Mouse (Mus musculus) left cerebral cortex, postnatal 10 days (tissue): Measurements from ENCODE around the gene Swi5. TPM values are rescaled to one million over a fixed set of nuclear protein-coding genes. Genes with fewer than 3 reads are reported as not detected.
A peak's percentile ranks its signal among the peaks of the same experiment; 100 is the strongest.

Experiments used
- DNase-seq, 2 experiments: peaks; one replicate each; pipeline ENCODE4 v3.0.0; 2021 to 2022; ENCODE audit warnings: low spot score in 2 of 2, mixed read lengths in 1 of 2; ENCODE audit errors: extremely low spot score in 1 of 2
- intact Hi-C: fragments of 180-260 bp; cut with DNase I; formaldehyde crosslinking; loops from one replicate; pipeline ENCODE4 v1.15.1; 2025
- microRNA-seq: library from miRNA; unstranded; fragments of <30 nt; microRNA quantifications from one replicate; pipeline ENCODE4 v1.2.0, GENCODE M21; 2022
- total RNA-seq, 2 experiments: library from RNA; stranded (reverse); gene quantifications; 2 replicates each; pipeline ENCODE4 v1.2.3; 2021

Swi5 gene
- total RNA-seq, 2 experiments from 2014 or later = 233 to 242 TPM

DNA sequence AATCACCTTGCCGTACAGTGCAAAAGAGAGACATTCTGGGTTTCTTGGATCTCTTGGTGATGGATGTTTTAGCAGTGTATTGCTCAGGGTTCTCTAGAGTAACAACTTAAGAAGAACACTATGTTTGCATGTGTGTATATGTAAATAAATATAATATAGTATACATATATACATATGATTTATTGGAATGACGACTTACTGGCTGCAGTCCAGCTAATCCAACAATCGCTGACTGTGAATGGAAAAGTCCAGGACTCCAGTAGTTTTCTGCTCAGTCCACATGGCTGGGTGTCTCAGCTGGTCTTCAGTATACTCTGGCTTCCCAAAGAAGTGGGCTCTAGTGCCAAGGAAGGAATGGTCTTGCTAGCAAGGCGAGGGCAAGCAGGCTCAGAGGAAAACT is 50.3 kb downstream of the Swi5 start:
- intact Hi-C loops = no loop called here
- DNase-seq = no peak

DNA sequence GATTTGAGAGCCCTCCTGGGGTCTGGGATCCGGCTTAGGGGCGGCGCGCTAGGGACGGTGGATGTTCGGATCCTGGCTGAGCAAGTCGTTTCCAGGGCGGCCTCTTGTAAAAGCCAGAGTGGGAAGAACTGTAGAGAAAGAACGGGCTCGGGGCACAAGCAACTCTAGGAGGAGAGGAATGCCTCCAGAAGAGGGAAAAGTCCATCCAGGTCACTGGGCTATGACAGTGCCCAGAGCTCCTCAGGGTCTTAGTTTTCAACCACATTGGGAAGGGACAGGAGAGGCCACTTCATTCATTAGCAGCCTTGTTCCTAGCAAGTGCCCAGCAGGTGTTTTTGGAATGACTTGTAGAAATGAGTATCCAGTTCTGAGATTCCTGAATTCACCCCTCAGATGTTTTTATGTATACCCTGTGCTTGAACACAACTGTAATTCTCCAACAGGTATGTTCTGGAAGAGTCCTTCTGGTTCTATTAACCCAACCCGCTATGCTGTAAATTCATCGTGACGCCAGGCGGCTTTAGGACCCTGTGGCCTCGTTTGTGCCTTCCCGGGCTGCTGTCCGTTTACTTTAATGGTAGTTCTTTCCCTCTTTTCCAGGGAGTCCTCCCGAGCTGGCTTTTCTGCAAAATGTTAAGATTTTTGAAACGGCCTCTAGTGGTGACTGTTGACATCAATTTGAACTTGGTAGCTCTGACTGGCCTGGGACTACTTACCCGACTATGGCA is 51.0 kb downstream of the Swi5 start:
- peak in 1 of 2 experiments; percentile 27 for DNase-seq
- intact Hi-C loops = no loop called here

DNA sequence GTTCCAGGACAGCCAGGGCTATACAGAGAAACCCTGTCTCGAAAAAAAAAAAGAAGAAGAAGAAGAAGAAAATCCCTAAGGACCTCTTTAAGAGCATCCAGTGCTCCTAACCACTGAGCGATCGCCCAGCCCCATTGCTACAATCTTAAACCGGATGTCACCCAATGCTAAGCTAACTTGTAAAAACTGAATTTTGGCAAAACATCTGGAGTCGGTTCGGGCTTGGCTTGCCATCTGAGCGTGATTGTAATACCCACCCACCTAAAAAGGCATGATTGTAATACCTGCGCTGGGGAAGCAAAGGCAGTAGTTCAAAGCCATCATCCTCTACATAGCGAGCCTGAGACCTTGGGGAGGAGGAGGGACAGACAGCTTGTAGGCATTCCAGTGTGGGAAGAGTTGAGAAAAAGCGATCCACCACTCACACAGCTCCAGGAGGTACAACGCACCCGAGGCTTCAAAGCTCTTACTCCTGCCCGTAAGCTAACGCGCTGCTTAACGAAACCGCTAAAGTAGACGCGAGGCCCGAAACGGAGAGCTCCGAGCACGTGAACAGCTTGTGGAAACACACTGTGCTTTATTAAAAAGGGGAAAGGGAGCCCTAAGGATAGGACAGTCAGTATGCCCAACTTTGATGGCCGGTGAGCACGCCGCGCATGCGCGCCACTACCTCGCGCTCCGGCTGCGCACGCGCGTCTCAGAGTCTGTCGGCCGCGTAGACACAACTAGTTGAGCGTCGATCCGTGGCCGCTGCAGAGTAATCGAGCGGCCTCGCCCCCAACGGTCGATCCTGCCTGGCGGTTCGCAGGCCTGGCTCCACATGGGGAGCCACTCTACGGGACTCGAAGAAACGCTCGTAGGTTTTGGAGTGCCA is 51.8 kb downstream of the Swi5 start, which contains the start of gene Pomt1:
Gene Pomt1 (plus strand): TSS at position 705 of the 874 bp plus-strand sequence.
- intact Hi-C loops = no loop called here

DNA sequence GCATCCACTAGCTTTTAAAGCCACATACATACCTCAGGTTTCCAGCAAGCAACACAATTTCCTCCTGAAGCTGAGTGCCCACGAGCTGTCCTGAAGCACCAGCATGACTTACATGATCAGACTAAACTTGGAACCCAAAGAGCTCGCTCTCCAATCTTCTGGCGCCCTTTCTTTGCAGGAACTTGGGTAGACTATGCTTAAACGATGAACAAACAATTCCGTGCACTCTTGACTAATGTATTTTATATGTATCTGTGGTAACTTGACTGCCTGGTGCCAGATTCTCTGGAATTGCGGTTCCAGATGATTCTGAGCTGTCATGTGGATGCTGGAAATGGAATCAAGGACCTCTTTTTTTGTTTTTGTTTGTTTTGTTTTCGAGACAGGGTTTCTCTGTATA is 52.4 kb downstream of the Swi5 start:
- intact Hi-C loops = no loop called here
- DNase-seq = no peak

More for the DNA sequence above, 51.8 kb downstream of the Swi5 start, which contains the start of gene Pomt1:
- DNase-seq = peak; percentile 90 to 93

Small RNA genes lying within 50 kb of the gene (microRNA-seq; reads per million reads assigned to microRNA genes)
- gene Gm23363 (not detected), gene Mir199b (2.3 reads per million)

Other genes starting within 250 kb of the Swi5 start
- gene Fam78a, start 203.2 kb downstream of the Swi5 start, total RNA-seq = 1 to 10 TPM; 1.2 to 2.3 TPM
- gene Plpp7, start 192.5 kb downstream of the Swi5 start, total RNA-seq = 10 to 100 TPM; 18.7 to 22.9 TPM
- 100 to 1,000 TPM; 274 to 285 TPM for gene Prrc2b, start 137.0 kb downstream of the Swi5 start, total RNA-seq
- 10 to 100 TPM; 27.2 to 29.0 TPM for gene Pomt1, start 51.5 kb downstream of the Swi5 start, total RNA-seq
- 10 to 100 TPM; 65.2 to 74.9 TPM for gene Uck1, start 27.9 kb downstream of the Swi5 start, total RNA-seq
- gene Golga2, start 691 bp downstream of the Swi5 start, total RNA-seq = 10 to 100 TPM; 73.6 to 78.6 TPM
- gene Ciz1, start 64.3 kb upstream of the Swi5 start, total RNA-seq = 10 to 100 TPM; 65.2 to 75.1 TPM
- 100 to 1,000 TPM; 707 to 727 TPM for gene Dnm1, start 65.3 kb upstream of the Swi5 start, total RNA-seq
- gene 1110008P14Rik, start 93.9 kb upstream of the Swi5 start, total RNA-seq = 100 to 1,000 TPM; 168 to 176 TPM
- gene Lcn2, start 100.2 kb upstream of the Swi5 start, total RNA-seq = 1 to 10 TPM; 1.7 to 3.4 TPM
- 10 to 100 TPM; 46.5 to 46.9 TPM for gene Ptges2, start 107.8 kb upstream of the Swi5 start, total RNA-seq
- gene Naif1, start 162.4 kb upstream of the Swi5 start, total RNA-seq = 1 to 10 TPM; 3.3 to 3.7 TPM
- gene Slc25a25, start 163.4 kb upstream of the Swi5 start, total RNA-seq = 10 to 100 TPM; 48.9 to 51.3 TPM
- 10 to 100 TPM; 28.2 to 28.9 TPM for gene Fam102a, start 247.3 kb upstream of the Swi5 start, total RNA-seq